Mouse (Mus musculus): ENCODE measurements at regions not wholly inside any gene's neighbourhood (a gene's known extent, or its start where the extent isn't known, plus 50 kb on each side); places are given as distances from the start of the nearest gene placed in this dataset.

DNA sequence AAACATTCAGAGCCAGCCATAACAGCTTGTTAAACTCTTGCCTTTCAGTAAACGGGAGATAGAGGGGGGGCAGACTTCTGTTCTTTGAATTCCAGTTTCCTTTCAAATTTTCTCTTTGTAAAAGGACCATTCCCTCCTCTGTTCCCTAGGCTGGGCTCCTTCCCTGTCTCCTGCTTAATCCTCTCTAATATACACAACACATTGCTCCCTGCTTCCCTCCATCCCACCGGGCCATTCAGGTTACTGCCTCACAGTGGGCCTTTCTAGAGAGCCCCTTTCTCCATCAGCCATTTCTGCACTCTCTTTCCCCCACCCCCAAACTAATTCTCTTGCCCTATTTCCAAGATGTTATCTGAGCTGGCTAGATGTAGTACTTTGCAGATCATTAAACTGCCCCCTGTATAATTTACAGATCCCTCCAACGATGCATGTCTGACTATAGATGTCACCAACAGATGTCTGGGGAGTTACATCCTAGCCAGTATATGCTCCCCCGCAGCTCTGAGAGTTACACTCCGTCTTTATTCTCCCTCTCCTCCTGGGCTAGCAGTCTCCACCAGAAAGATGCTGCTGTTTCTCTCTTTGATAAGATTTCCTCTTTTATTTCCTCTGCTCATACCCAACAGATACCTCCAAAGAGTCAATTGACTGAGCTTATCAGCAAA is 324.1 kb downstream of the Mllt3 start:
- peak; percentile 30 for DNase-seq (ENCODE audit: low spot score)
- 12% methylated on average over 5 of the region's 5 CpGs for WGBS
- Histone ChIP-seq H3K9ac (replicated peaks; ENCODE audit: low read length, poor library complexity, severe bottlenecking) (no peak overlapping the region), H3K4me1 (ENCODE audit: insufficient read depth, low read length) (no peaks in the 10 kb centered on the region), H3K36me3 (ENCODE audit: insufficient read depth, low read length) (no peaks in the 10 kb centered on the region), H3K9me3 (ENCODE audit: low read length) (no peaks in the 10 kb centered on the region), H3K27me3 (ENCODE audit: insufficient read depth, low read length) (no peaks in the 10 kb centered on the region), H3K4me2 (ENCODE audit: low read depth, low read length, poor library complexity, severe bottlenecking) (no peak overlapping the region), H3K4me3 (ENCODE audit: low read depth, low read length) (no peak overlapping the region), H3K27ac (ENCODE audit: low read depth, low read length) (no peak overlapping the region)
- no peak for TF ChIP-seq CTCF (IDR thresholded peaks at IDR 0.05)
- no peak for ATAC-seq (ENCODE audit: low FRiP score)

DNA sequence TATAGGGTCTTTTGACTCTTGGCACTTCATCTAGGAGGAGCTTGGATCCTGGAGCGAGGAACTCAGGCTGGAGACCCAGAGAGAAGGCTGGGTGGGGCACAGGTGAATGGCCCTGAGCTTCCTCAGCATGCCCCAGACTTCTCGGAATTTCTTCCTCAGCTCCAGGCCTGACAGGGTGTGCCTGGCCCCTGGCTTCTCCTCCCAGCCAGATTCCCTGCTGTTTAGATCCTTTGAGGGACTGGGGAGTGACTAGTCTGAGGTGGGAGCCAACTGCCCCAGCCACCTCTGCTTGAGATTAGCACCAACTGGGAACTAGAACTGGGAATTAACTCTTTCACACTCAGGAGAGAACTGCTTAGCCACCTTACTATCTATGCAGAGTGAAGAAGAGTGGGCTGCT is 325.8 kb downstream of the Mllt3 start:
- ATAC-seq (ENCODE audit: low FRiP score) (no peak), DNase-seq (ENCODE audit: low spot score) (no peak)
- Histone ChIP-seq H3K9ac (replicated peaks; ENCODE audit: low read length, poor library complexity, severe bottlenecking) (no peak overlapping the region), H3K4me3 (ENCODE audit: low read depth, low read length) (no peak overlapping the region), H3K27me3 (ENCODE audit: insufficient read depth, low read length) (no peaks in the 10 kb centered on the region), H3K4me1 (ENCODE audit: insufficient read depth, low read length) (no peaks in the 10 kb centered on the region), H3K9me3 (ENCODE audit: low read length) (no peaks in the 10 kb centered on the region), H3K4me2 (ENCODE audit: low read depth, low read length, poor library complexity, severe bottlenecking) (no peak overlapping the region), H3K36me3 (ENCODE audit: insufficient read depth, low read length) (no peaks in the 10 kb centered on the region), H3K27ac (ENCODE audit: low read depth, low read length) (no peak overlapping the region)
- WGBS: 67% methylated on average over 2 of the region's 2 CpGs
- TF ChIP-seq CTCF (IDR thresholded peaks at IDR 0.05): no peak

DNA sequence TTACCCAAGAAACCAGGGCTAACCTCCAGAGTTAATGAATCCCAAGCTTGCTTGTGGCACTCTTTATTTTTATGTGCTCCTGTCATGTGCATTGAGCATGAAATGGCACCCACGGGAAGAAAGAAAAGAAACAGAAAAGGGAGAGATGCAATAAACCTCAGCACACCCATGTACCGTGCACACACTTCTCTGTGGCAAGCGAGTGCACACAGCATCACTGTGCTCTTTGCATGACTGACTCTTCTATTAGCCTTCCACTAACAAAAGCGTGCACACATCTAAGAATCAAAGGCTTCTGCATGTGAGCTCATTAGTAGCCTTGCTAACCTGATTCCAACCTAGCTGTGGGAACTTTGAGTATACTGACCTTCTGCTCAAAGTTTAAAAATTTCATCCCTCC is 330.3 kb downstream of the Mllt3 start:
- ATAC-seq (ENCODE audit: low FRiP score) (no peak), DNase-seq (ENCODE audit: low spot score) (no peak)
- no peak overlapping the region for H3K9ac ChIP-seq (replicated peaks; ENCODE audit: low read length, poor library complexity, severe bottlenecking)
- H3K4me1 ChIP-seq (ENCODE audit: insufficient read depth, low read length): no peaks in the 10 kb centered on the region
- H3K4me2 ChIP-seq (ENCODE audit: low read depth, low read length, poor library complexity, severe bottlenecking): no peak overlapping the region
- WGBS: 53% methylated on average over 4 of the region's 4 CpGs
- H3K9me3 ChIP-seq (ENCODE audit: low read length): no peaks in the 10 kb centered on the region
- H3K4me3 ChIP-seq (ENCODE audit: low read depth, low read length): no peak overlapping the region
- no peaks in the 10 kb centered on the region for H3K36me3 ChIP-seq (ENCODE audit: insufficient read depth, low read length)
- H3K27ac ChIP-seq (ENCODE audit: low read depth, low read length): no peak overlapping the region
- TF ChIP-seq CTCF (IDR thresholded peaks at IDR 0.05): no peak
- H3K27me3 ChIP-seq (ENCODE audit: insufficient read depth, low read length): no peaks in the 10 kb centered on the region

DNA sequence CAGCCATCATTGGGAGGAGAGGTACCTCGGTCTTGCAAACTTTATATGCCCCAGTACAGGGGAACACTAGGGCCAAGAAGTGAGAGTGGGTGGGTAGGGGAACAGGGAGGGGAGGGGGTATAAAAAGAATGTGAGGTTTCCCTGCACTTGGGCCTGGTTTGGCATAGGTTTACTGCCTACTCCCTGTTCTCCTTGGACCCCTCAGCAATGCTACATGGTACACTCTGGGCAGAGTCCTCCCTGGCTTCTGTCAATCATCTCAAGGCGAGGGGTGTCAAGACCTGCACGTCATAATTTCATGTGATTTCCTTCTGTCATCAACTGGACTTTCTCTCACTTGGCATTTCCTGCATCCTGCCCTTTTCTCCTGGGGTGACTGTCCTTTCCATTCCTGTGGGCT is 330.9 kb downstream of the Mllt3 start:
- no peak overlapping the region for H3K4me3 ChIP-seq (ENCODE audit: low read depth, low read length)
- TF ChIP-seq CTCF (IDR thresholded peaks at IDR 0.05): no peak
- no peak overlapping the region for H3K9ac ChIP-seq (replicated peaks; ENCODE audit: low read length, poor library complexity, severe bottlenecking)
- H3K4me1 ChIP-seq (ENCODE audit: insufficient read depth, low read length): no peaks in the 10 kb centered on the region
- no peak overlapping the region for H3K4me2 ChIP-seq (ENCODE audit: low read depth, low read length, poor library complexity, severe bottlenecking)
- no peaks in the 10 kb centered on the region for H3K27me3 ChIP-seq (ENCODE audit: insufficient read depth, low read length)
- 90% methylated on average over 3 of the region's 3 CpGs for WGBS
- H3K9me3 ChIP-seq (ENCODE audit: low read length): no peaks in the 10 kb centered on the region
- no peaks in the 10 kb centered on the region for H3K36me3 ChIP-seq (ENCODE audit: insufficient read depth, low read length)
- DNase-seq (ENCODE audit: low spot score): no peak
- H3K27ac ChIP-seq (ENCODE audit: low read depth, low read length): no peak overlapping the region
- no peak for ATAC-seq (ENCODE audit: low FRiP score)

DNA sequence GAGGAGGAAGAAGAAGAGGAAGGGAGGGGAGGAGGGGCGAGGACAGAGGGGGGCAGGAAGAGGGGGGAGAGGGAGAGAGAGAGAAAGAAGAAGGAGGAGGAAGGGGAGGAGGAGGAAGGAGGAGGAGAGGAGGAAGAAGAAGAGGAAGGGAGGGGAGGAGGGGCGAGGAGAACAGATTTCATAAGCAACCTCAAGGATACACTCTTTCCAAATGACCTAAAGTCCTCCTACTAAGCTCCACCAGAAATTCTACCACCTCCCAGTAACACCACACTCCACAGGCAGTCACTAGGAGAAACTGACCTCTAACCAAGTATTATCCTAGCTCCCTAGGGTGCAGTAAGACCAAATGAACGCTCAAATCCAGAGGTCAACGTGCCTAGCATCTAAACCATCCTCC is 332.1 kb downstream of the Mllt3 start:
- Histone ChIP-seq H3K36me3 (ENCODE audit: insufficient read depth, low read length) (no peaks in the 10 kb centered on the region), H3K27me3 (ENCODE audit: insufficient read depth, low read length) (no peaks in the 10 kb centered on the region), H3K9ac (replicated peaks; ENCODE audit: low read length, poor library complexity, severe bottlenecking) (no peak overlapping the region), H3K27ac (ENCODE audit: low read depth, low read length) (no peak overlapping the region), H3K9me3 (ENCODE audit: low read length) (no peaks in the 10 kb centered on the region), H3K4me3 (ENCODE audit: low read depth, low read length) (no peak overlapping the region), H3K4me2 (ENCODE audit: low read depth, low read length, poor library complexity, severe bottlenecking) (no peak overlapping the region), H3K4me1 (ENCODE audit: insufficient read depth, low read length) (no peaks in the 10 kb centered on the region)
- no peak for TF ChIP-seq CTCF (IDR thresholded peaks at IDR 0.05)
- no peak for DNase-seq (ENCODE audit: low spot score)
- WGBS: 86% methylated on average over 4 of the region's 4 CpGs
- ATAC-seq (ENCODE audit: low FRiP score): no peak

- Histone ChIP-seq H3K4me3 (ENCODE audit: low read depth, low read length) (no peak overlapping the region), H3K4me2 (ENCODE audit: low read depth, low read length, poor library complexity, severe bottlenecking) (no peak overlapping the region), H3K4me1 (ENCODE audit: insufficient read depth, low read length) (no peaks in the 10 kb centered on the region), H3K9me3 (ENCODE audit: low read length) (no peaks in the 10 kb centered on the region), H3K27ac (ENCODE audit: low read depth, low read length) (no peak overlapping the region), H3K9ac (replicated peaks; ENCODE audit: low read length, poor library complexity, severe bottlenecking) (no peak overlapping the region), H3K36me3 (ENCODE audit: insufficient read depth, low read length) (no peaks in the 10 kb centered on the region), H3K27me3 (ENCODE audit: insufficient read depth, low read length) (no peaks in the 10 kb centered on the region)
- no peak for DNase-seq (ENCODE audit: low spot score)
- no peak for TF ChIP-seq CTCF (IDR thresholded peaks at IDR 0.05)
- WGBS: 93% methylated on average over 2 of the region's 2 CpGs
- no peak for ATAC-seq (ENCODE audit: low FRiP score)
Measured at GRCm38 (mm10) chr4:87700508-87700907, 332.7 kb downstream of the Mllt3 start.

All from midbrain, postnatal 0 days (tissue).